Mouse (Mus musculus) embryonic facial prominence, embryonic 14.5 days (tissue): ENCODE data around the gene Atrnl1. TPM values are rescaled to one million over a fixed set of nuclear protein-coding genes. Genes with fewer than 3 reads are reported as not detected.

Experiments used
- ATAC-seq: fragments of 200-750 bp; cut with Nextera tagmentation; 2 replicates; pipeline ENCODE4 v1.8.0; 2017; ENCODE audit warnings: low read depth, moderate number of reproducible peaks, moderate TSS enrichment
- DNase-seq: peaks from one replicate; pipeline ENCODE4 v3.0.0-alpha.2; 2015; ENCODE audit warnings: low spot score
- H3K27ac ChIP-seq: fragments of 300-500 bp; sonication (generic); replicated peaks from 2 replicates; pipeline ENCODE4 v1.5.1; 2014; ENCODE audit warnings: low read depth, mild to moderate bottlenecking, low read length, moderate library complexity
- H3K27me3 ChIP-seq: fragments of 300-500 bp; sonication (generic); replicated peaks from 2 replicates; pipeline ENCODE4 v1.6.1; 2014; ENCODE audit warnings: low read length; ENCODE audit not compliant: control insufficient read depth, insufficient read depth
- H3K36me3 ChIP-seq: fragments of 300-500 bp; sonication (generic); 2 replicates; pipeline ENCODE4 v1.6.1; 2014; ENCODE audit warnings: low read length, mixed read lengths; ENCODE audit not compliant: control insufficient read depth, insufficient read depth
- H3K4me1 ChIP-seq: fragments of 300-500 bp; sonication (generic); 2 replicates; pipeline ENCODE4 v1.6.1; 2014; ENCODE audit warnings: antibody characterized with exemption, low read length; ENCODE audit not compliant: control insufficient read depth, insufficient read depth
- H3K4me2 ChIP-seq: fragments of 300-500 bp; sonication (generic); 2 replicates; pipeline ENCODE4 v1.6.1; 2014; ENCODE audit warnings: low read depth, mild to moderate bottlenecking, low read length, moderate library complexity, mixed read lengths
- H3K4me3 ChIP-seq: fragments of 300-500 bp; sonication (generic); 2 replicates; pipeline ENCODE4 v1.5.1; 2014; ENCODE audit warnings: low read depth, mild to moderate bottlenecking, low read length
- H3K9ac ChIP-seq: fragments of 300-500 bp; sonication (generic); 2 replicates; pipeline ENCODE4 v1.6.1; 2014; ENCODE audit warnings: low read depth, mild to moderate bottlenecking, low read length, moderate library complexity, mixed read lengths
- H3K9me3 ChIP-seq: fragments of 300-500 bp; sonication (generic); 2 replicates; pipeline ENCODE4 v1.6.1; 2016; ENCODE audit warnings: low read length; ENCODE audit not compliant: control insufficient read depth
- WGBS: fragments of 180-500 bp; shearing (Covaris S2); extraction: QIAGEN DNeasy Blood & Tissue Kit; methylation state at CpG from one replicate; pipeline ENCODE4 v1.1.7; 2014; 5-methylcytosine and 5-hydroxymethylcytosine counted together
- polyA plus RNA-seq: library from polyadenylated mRNA; unstranded; fragments of >200 nt; fragmentation: Nextera tagmentation; extraction: Ambion mirVana; gene quantifications from 2 replicates; pipeline ENCODE4 v1.2.1, GENCODE M21; 2014

The Atrnl1 gene
- polyA plus RNA-seq, 1 experiment from 2014 or later = 7.2 TPM

GRCm38 (mm10) chr19:57745579-57745978 lies 134.7 kb downstream of the Atrnl1 start:
- Histone ChIP-seq H3K4me3 (no peak overlapping the region), H3K4me1 (no peaks in the 10 kb centered on the region), H3K9ac (no peak overlapping the region), H3K4me2 (no peak overlapping the region), H3K27ac (no peak overlapping the region), H3K27me3 (no peaks in the 10 kb centered on the region), H3K9me3 (no peaks in the 10 kb centered on the region), H3K36me3 (0 out of 2 replicates have a peak, but pooled peaks cover 11% of the 10 kb centered on the region)
- peak; percentile 62 for DNase-seq
- WGBS = 48% methylated on average over 9 of the region's 9 CpGs
- ATAC-seq = 0 out of 2 replicates have a peak, but pooled peaks have one; percentile 30

GRCm38 (mm10) chr19:57746553-57746952 lies 135.7 kb downstream of the Atrnl1 start:
- WGBS = 90% methylated on average over 11 of the region's 11 CpGs
- H3K9ac ChIP-seq = no peak overlapping the region
- no peaks in the 10 kb centered on the region for H3K4me1 ChIP-seq
- ATAC-seq = no peak
- no peak overlapping the region for H3K27ac ChIP-seq
- DNase-seq = no peak
- H3K9me3 ChIP-seq = no peaks in the 10 kb centered on the region
- H3K36me3 ChIP-seq = 0 out of 2 replicates have a peak, but pooled peaks cover 11% of the 10 kb centered on the region
- no peak overlapping the region for H3K4me3 ChIP-seq
- no peak overlapping the region for H3K4me2 ChIP-seq
- no peaks in the 10 kb centered on the region for H3K27me3 ChIP-seq

- Histone ChIP-seq H3K27me3 (no peaks in the 10 kb centered on the region), H3K4me1 (no peaks in the 10 kb centered on the region), H3K4me3 (no peak overlapping the region), H3K36me3 (peaks cover 24% of the 10 kb centered on the region), H3K4me2 (no peak overlapping the region), H3K9ac (no peak overlapping the region), H3K9me3 (no peaks in the 10 kb centered on the region), H3K27ac (no peak overlapping the region)
- ATAC-seq (no peak), DNase-seq (no peak)
- 93% methylated on average over 14 of the region's 14 CpGs for WGBS
Measured at GRCm38 (mm10) chr19:57752189-57752588, 141.4 kb downstream of the Atrnl1 start.

DNA sequence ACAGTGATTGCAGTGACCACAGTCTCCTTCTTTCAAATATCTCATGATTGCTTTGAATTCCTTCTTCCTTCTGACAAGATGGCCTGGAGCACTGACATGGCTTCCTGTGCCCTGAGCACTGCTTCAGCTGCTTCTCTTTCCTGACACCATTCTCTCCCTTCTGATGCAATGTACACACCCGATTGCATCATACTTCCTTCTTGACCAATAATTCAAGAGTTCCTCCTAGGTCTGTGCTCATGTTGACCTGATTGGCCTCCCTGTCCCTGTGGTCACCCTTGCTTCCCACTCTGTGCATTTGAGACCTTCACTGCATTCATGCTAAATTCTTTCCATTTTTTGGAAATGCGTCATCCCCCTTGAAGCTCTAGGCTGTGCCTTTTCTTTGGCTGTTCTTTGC lies 151.7 kb downstream of the Atrnl1 start:
- 86% methylated on average over 2 of the region's 2 CpGs for WGBS
- Histone ChIP-seq H3K4me2 (no peak overlapping the region), H3K4me3 (no peak overlapping the region), H3K36me3 (peaks cover 13% of the 10 kb centered on the region; the same call in 1 of the 2 replicates), H3K9me3 (no peaks in the 10 kb centered on the region), H3K9ac (no peak overlapping the region), H3K27ac (no peak overlapping the region), H3K27me3 (no peaks in the 10 kb centered on the region), H3K4me1 (no peaks in the 10 kb centered on the region)
- no peak for DNase-seq
- ATAC-seq = no peak

DNA sequence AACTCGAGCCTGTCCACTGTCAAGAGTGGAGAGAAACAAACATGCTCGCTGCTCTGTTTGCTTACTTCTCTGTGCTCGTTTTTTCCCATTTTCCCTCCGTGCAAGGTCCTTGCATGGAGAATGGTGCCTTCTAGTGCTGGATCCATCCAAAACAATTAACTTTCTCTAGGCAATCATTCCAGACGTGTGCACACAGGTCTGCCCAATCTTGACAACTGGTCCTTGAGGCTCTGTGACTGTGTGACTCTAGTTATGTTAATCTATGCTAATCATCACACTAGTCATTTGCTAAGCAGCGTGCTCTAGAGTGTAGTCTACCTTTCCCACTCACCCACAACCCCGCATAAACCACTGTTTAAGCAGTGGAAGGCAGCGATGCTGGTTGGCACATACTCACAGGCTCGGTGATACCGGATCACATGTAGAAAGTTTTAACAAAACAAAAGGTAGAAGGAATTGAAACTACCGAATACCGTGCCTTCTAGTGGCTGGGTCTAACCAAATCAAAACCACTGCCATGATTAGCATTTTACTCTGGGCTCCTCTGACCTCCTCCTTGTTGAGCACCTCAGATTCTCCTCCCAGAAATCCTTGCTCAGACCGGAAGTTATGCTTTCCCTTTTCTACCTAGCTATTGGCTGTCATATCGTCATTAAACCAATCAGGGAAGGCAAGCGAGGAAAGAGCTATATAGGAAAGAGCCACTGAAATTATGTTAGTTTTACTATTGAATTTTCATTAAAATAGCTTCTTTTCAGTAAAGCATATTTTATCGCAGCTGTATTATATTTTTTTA lies 153.9 kb downstream of the Atrnl1 start:
- no peak overlapping the region for H3K9ac ChIP-seq

GRCm38 (mm10) chr19:57767051-57767450 lies 156.2 kb downstream of the Atrnl1 start:
- Histone ChIP-seq H3K4me2 (no peak overlapping the region), H3K9me3 (no peaks in the 10 kb centered on the region), H3K9ac (no peak overlapping the region), H3K4me1 (no peaks in the 10 kb centered on the region), H3K27ac (no peak overlapping the region), H3K4me3 (no peak overlapping the region), H3K27me3 (no peaks in the 10 kb centered on the region), H3K36me3 (peaks cover 4% of the 10 kb centered on the region; the same call in 1 of the 2 replicates)
- 87% methylated on average over 2 of the region's 2 CpGs for WGBS
- DNase-seq (no peak), ATAC-seq (no peak)

More for the DNA sequence above, 153.9 kb downstream of the Atrnl1 start:
- peaks cover 9% of the 10 kb centered on the region; the same call in 1 of the 2 replicates for H3K36me3 ChIP-seq
- WGBS = 84% methylated on average over 16 of the region's 16 CpGs
- no peak for DNase-seq
- H3K27ac ChIP-seq = no peak overlapping the region
- H3K9me3 ChIP-seq = no peaks in the 10 kb centered on the region
- ATAC-seq = no peak
- H3K4me3 ChIP-seq = no peak overlapping the region
- H3K27me3 ChIP-seq = no peaks in the 10 kb centered on the region
- H3K4me1 ChIP-seq = no peaks in the 10 kb centered on the region
- no peak overlapping the region for H3K4me2 ChIP-seq

GRCm38 (mm10) chr19:57768661-57769060 lies 157.8 kb downstream of the Atrnl1 start:
- no peaks in the 10 kb centered on the region for H3K4me1 ChIP-seq
- WGBS = 93% methylated on average over 11 of the region's 11 CpGs
- no peak overlapping the region for H3K27ac ChIP-seq
- no peak for DNase-seq
- no peaks in the 10 kb centered on the region for H3K27me3 ChIP-seq
- no peak overlapping the region for H3K9ac ChIP-seq
- no peak for ATAC-seq
- no peaks in the 10 kb centered on the region for H3K36me3 ChIP-seq
- no peak overlapping the region for H3K4me2 ChIP-seq
- no peak overlapping the region for H3K4me3 ChIP-seq
- H3K9me3 ChIP-seq = no peaks in the 10 kb centered on the region

- no peak overlapping the region for H3K9ac ChIP-seq
- no peaks in the 10 kb centered on the region for H3K4me1 ChIP-seq
- no peak overlapping the region for H3K4me2 ChIP-seq
- ATAC-seq (no peak), DNase-seq (no peak)
- no peak overlapping the region for H3K4me3 ChIP-seq
- 93% methylated on average over 3 of the region's 3 CpGs for WGBS
- H3K9me3 ChIP-seq = no peaks in the 10 kb centered on the region
- 0 out of 2 replicates have a peak, but pooled peaks cover under 1% of the 10 kb centered on the region for H3K36me3 ChIP-seq
- no peaks in the 10 kb centered on the region for H3K27me3 ChIP-seq
- no peak overlapping the region for H3K27ac ChIP-seq
Measured at GRCm38 (mm10) chr19:57782366-57783089, 171.7 kb downstream of the Atrnl1 start.
